Mouse (Mus musculus) thymus, adult 18-20 months (tissue): ENCODE results near the gene Ssh1.

ENCODE experiments used
- DNase-seq, 2 experiments: peaks; one replicate each; pipeline ENCODE4 v3.0.0; 2022; ENCODE audit warnings: mixed read lengths in 2 of 2

The Ssh1 gene

GRCm38 (mm10) chr5:113992339-113992831 is 1.3 kb downstream of the Ssh1 start:
- DNase-seq = peak; percentile 62 to 72

GRCm38 (mm10) chr5:113991141-113991540 is 2.6 kb downstream of the Ssh1 start:
- DNase-seq = no peak

GRCm38 (mm10) chr5:113990593-113990992 is 3.1 kb downstream of the Ssh1 start:
- DNase-seq = no peak

- DNase-seq = no peak
These were observed 4.2 kb downstream of the Ssh1 start for GRCm38 (mm10) chr5:113989437-113990024.

- DNase-seq = no peak
These were observed 7.3 kb downstream of the Ssh1 start for GRCm38 (mm10) chr5:113986182-113986961.

- DNase-seq = no peak
These were observed 8.0 kb downstream of the Ssh1 start for GRCm38 (mm10) chr5:113985737-113986136.

- no peak for DNase-seq
These were observed 9.5 kb downstream of the Ssh1 start for GRCm38 (mm10) chr5:113984025-113984740.

- no peak for DNase-seq
These were observed 10.2 kb downstream of the Ssh1 start for GRCm38 (mm10) chr5:113983541-113983940.

GRCm38 (mm10) chr5:113981843-113982242 is 11.9 kb downstream of the Ssh1 start:
- no peak for DNase-seq

GRCm38 (mm10) chr5:113981171-113981570 is 12.5 kb downstream of the Ssh1 start:
- DNase-seq = no peak

- no peak for DNase-seq
These were observed 13.2 kb downstream of the Ssh1 start for GRCm38 (mm10) chr5:113980511-113980910.

GRCm38 (mm10) chr5:113977309-113977708 is 16.4 kb downstream of the Ssh1 start:
- no peak for DNase-seq

- DNase-seq = no peak
These were observed 17.1 kb downstream of the Ssh1 start for GRCm38 (mm10) chr5:113976597-113976996.

- no peak for DNase-seq
These were observed 18.0 kb downstream of the Ssh1 start for GRCm38 (mm10) chr5:113975538-113976215.

GRCm38 (mm10) chr5:113974576-113974975 is 19.1 kb downstream of the Ssh1 start:
- no peak for DNase-seq

GRCm38 (mm10) chr5:113973790-113974189 is 19.9 kb downstream of the Ssh1 start:
- DNase-seq = no peak

- DNase-seq = no peak
These were observed 20.8 kb downstream of the Ssh1 start for GRCm38 (mm10) chr5:113972589-113973515.

- DNase-seq = no peak
These were observed 22.2 kb downstream of the Ssh1 start for GRCm38 (mm10) chr5:113971434-113971960.

GRCm38 (mm10) chr5:113968371-113968770 is 25.3 kb downstream of the Ssh1 start:
- no peak for DNase-seq

GRCm38 (mm10) chr5:113966452-113967150 is 27.1 kb downstream of the Ssh1 start:
- DNase-seq = no peak

- no peak for DNase-seq
These were observed 28.0 kb downstream of the Ssh1 start for GRCm38 (mm10) chr5:113965659-113966185.
